Mouse (Mus musculus): ENCODE results near the gene Gm4559. TPM values are rescaled to one million over a fixed set of nuclear protein-coding genes. Genes with fewer than 3 reads are reported as not detected.
"Not testable (repeated sequence)": the region's sequence is repeated elsewhere in the genome, so short reads cannot be mapped to it uniquely, and the experiment has no call there.

The Gm4559 gene
- polyA plus RNA-seq, 1 experiment from 2014 or later, result not detected

DNA sequence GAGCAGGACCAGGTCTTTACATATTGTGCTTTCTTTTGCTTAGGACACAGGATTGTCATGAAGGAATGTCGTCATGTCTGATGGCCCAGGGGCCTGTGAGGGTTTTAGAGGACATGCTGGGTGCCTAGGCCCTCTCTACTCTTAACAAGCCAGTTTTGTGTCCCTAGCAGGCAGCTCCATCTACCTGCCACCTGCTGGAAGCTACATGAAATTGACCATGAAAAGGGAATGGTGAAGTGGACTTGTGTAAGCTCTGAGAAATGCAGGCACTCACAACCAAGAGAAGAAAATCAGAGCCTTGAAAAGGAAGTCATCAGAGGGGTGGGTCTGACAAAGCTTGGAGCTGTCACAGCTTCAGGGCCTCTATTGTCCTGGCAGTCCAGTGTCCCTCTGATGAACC lies 5.1 kb upstream of the Gm4559 start:
- 92% methylated on average over 1 of the region's 1 CpGs for WGBS
- H3K36me3 ChIP-seq (ENCODE audit: control insufficient read depth, insufficient read depth), result not testable (repeated sequence)
- TF ChIP-seq CTCF (IDR thresholded peaks at IDR 0.05; ENCODE audit: low read depth), result peak; percentile 52

DNA sequence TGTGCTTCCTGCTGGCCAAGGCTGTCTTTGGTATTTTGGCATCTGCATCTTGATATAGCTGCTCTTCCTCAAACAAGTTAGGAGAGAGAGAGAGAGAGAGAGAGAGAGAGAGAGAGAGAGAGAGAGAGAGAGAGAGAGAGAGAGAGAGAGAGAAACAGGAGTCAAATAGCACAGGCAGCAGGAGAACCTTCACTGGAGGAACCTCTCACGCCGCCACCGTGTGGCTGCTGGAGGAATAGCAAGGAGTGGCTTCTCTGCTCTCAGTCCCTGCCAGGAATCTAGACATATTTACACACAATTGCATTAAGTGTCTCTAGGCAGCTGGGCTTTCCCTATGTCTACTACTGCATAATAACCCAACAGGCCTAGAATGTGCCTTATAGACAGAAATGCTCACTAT lies 4.0 kb upstream of the Gm4559 start:
- ATAC-seq; H3K36me3 ChIP-seq (ENCODE audit: control insufficient read depth, insufficient read depth); H3K27ac ChIP-seq (ENCODE audit: low read depth, low read length); H3K4me3 ChIP-seq (ENCODE audit: low read depth, low read length); H3K9ac ChIP-seq (ENCODE audit: low read depth, low read length); H3K9me3 ChIP-seq (ENCODE audit: control insufficient read depth); H3K4me1 ChIP-seq (replicated peaks; ENCODE audit: control insufficient read depth, insufficient read depth, low read length); H3K27me3 ChIP-seq (replicated peaks; ENCODE audit: control insufficient read depth, insufficient read depth, low read length); H3K4me2 ChIP-seq (replicated peaks; ENCODE audit: low read depth): not testable (repeated sequence)
- 0% methylated on average over 3 of the region's 3 CpGs for WGBS
- TF ChIP-seq CTCF (IDR thresholded peaks at IDR 0.05; ENCODE audit: low read depth), result peak; percentile 75

More for the DNA sequence above, 5.1 kb upstream of the Gm4559 start:
- ATAC-seq; H3K9ac ChIP-seq (ENCODE audit: low read depth, low read length); H3K27ac ChIP-seq (ENCODE audit: low read depth, low read length); H3K27me3 ChIP-seq (replicated peaks; ENCODE audit: control insufficient read depth, insufficient read depth, low read length); H3K9me3 ChIP-seq (ENCODE audit: control insufficient read depth); H3K4me3 ChIP-seq (ENCODE audit: low read depth, low read length); H3K4me2 ChIP-seq (replicated peaks; ENCODE audit: low read depth); H3K4me1 ChIP-seq (replicated peaks; ENCODE audit: control insufficient read depth, insufficient read depth, low read length): not testable (repeated sequence)

DNA sequence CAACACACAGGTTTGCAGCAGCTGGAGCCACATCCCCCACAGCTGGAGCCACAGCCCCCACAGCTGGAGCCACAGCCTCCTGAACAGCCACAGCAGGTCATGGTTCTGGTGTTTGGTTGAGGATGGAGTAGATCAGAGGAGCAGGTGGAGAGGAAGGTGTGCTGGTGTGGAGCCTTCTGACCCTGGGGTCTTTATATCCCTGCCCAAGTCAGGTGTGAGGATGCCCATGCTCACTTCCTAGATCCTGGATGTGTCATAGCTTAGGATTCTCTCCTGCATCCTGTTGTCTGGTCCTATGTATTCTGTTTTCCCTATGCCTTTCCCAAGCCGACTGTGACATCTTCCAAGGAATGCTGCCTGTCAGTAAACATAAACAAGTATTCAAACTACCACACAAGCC lies 15.9 kb downstream of the Gm4559 start, which contains the start of gene Gm2431:
Gene Gm2431, minus strand, starts transcription at position 101 of the 400 bp plus-strand sequence.
- not testable (repeated sequence) for H3K4me3 ChIP-seq (ENCODE audit: low read depth, low read length); H3K4me2 ChIP-seq (replicated peaks; ENCODE audit: low read depth); H3K4me1 ChIP-seq (replicated peaks; ENCODE audit: control insufficient read depth, insufficient read depth, low read length); H3K27me3 ChIP-seq (replicated peaks; ENCODE audit: control insufficient read depth, insufficient read depth, low read length); H3K36me3 ChIP-seq (ENCODE audit: control insufficient read depth, insufficient read depth); H3K27ac ChIP-seq (ENCODE audit: low read depth, low read length); H3K9me3 ChIP-seq (ENCODE audit: control insufficient read depth); ATAC-seq; H3K9ac ChIP-seq (ENCODE audit: low read depth, low read length)
- 30% methylated on average over 1 of the region's 1 CpGs for WGBS

DNA sequence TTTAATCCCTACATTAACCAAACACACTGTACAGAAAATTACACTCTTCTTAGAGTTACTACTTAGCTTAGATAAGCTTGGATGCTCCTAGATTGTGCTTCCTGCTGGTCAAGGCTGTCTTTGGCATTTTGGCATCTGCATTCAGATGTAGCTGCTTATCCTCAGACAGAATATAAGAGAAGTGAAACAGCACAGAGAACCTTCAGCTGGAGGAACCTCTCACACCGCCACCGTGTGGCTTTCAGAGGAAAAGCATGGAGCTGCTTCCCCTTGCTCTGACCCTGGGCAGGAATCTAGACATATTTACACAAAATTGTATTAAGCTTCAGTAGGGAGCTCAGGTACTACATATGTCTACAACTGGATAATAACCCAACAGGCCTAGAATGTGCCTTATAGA lies 18.6 kb downstream of the Gm4559 start:
- Histone ChIP-seq H3K4me3 (ENCODE audit: low read depth, low read length) (no peak overlapping the region), H3K9me3 (ENCODE audit: control insufficient read depth) (no peaks in the 10 kb centered on the region), H3K4me2 (replicated peaks; ENCODE audit: low read depth) (no peak overlapping the region), H3K4me1 (replicated peaks; ENCODE audit: control insufficient read depth, insufficient read depth, low read length) (no peaks in the 10 kb centered on the region), H3K9ac (ENCODE audit: low read depth, low read length) (no peak overlapping the region), H3K36me3 (ENCODE audit: control insufficient read depth, insufficient read depth) (no peaks in the 10 kb centered on the region), H3K27ac (ENCODE audit: low read depth, low read length) (no peak overlapping the region), H3K27me3 (replicated peaks; ENCODE audit: control insufficient read depth, insufficient read depth, low read length) (0 out of 2 replicates have a peak, but pooled peaks cover 5% of the 10 kb centered on the region)
- no peak for ATAC-seq
- TF ChIP-seq CTCF (IDR thresholded peaks at IDR 0.05; ENCODE audit: low read depth), result peak; percentile 80
- 0% methylated on average over 2 of the region's 2 CpGs for WGBS

DNA sequence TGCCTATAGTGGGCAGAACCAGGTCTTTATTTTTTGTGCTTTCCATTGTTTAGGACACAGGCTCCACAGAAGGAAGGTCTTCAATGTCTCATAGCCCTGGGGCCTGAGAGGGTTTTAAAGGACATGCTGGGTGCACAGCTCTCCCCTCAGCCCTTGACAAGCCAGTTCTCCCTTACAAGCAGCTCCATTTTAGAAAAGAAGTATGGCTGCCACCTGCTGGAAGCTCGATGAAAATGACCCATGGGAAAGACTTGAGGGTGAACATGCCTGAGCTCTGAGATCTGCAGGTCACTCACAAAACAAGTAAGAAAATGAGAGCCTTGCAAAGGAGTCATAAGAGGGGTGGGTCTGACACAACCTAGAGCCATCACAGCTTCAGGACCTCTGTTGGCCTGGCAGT lies 24.3 kb downstream of the Gm4559 start:
- Histone ChIP-seq H3K36me3 (ENCODE audit: control insufficient read depth, insufficient read depth) (no peaks in the 10 kb centered on the region), H3K4me1 (replicated peaks; ENCODE audit: control insufficient read depth, insufficient read depth, low read length) (no peaks in the 10 kb centered on the region), H3K9me3 (ENCODE audit: control insufficient read depth) (no peaks in the 10 kb centered on the region), H3K4me3 (ENCODE audit: low read depth, low read length) (no peak overlapping the region), H3K27me3 (replicated peaks; ENCODE audit: control insufficient read depth, insufficient read depth, low read length) (0 out of 2 replicates have a peak, but pooled peaks cover 10% of the 10 kb centered on the region), H3K27ac (ENCODE audit: low read depth, low read length) (no peak overlapping the region), H3K4me2 (replicated peaks; ENCODE audit: low read depth) (no peak overlapping the region), H3K9ac (ENCODE audit: low read depth, low read length) (no peak overlapping the region)
- TF ChIP-seq CTCF (IDR thresholded peaks at IDR 0.05; ENCODE audit: low read depth), result peak; percentile 80
- no peak for ATAC-seq
- 0% methylated on average over 1 of the region's 1 CpGs for WGBS

DNA sequence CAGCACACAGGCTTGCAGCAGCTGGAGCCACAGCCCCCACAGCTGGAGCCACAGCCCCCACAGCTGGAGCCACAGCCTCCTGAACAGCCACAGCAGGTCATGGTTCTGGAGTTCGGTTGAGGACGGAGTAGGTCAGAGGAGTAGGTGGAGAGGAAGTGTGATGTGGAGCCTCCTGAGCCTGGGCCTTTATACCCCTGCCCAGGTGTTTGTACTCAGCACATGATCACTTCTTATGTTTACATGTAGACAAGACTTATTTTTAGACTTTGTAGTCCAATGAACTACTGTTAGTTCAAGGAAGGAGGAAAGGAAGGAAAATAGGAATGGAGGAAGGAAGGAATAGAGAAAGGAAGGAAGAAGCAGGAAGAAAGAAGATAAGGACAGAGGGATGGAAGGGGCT lies 33.2 kb downstream of the Gm4559 start, which contains the start of gene Gm40460:
Gene Gm40460, minus strand, starts transcription at position 101 of the 400 bp plus-strand sequence.
- no peak within 1 kb of the TSS for H3K9ac ChIP-seq (ENCODE audit: low read depth, low read length)
- H3K9me3 ChIP-seq (ENCODE audit: control insufficient read depth), result peaks cover 5% of the 10 kb centered on the region; the same call in 1 of the 2 replicates
- no peak for ATAC-seq
- H3K36me3 ChIP-seq (ENCODE audit: control insufficient read depth, insufficient read depth), result no peaks in the 10 kb centered on the region
- no peaks in the 10 kb centered on the region for H3K4me1 ChIP-seq (replicated peaks; ENCODE audit: control insufficient read depth, insufficient read depth, low read length)
- H3K27me3 ChIP-seq (replicated peaks; ENCODE audit: control insufficient read depth, insufficient read depth, low read length), result no peaks in the 10 kb centered on the region
- 55% methylated on average over 2 of the region's 2 CpGs for whole genome bisulfite sequencing
- TF ChIP-seq CTCF (IDR thresholded peaks at IDR 0.05; ENCODE audit: low read depth), result no peak
- no peak within 1 kb of the TSS for H3K27ac ChIP-seq (ENCODE audit: low read depth, low read length)
- H3K4me3 ChIP-seq (ENCODE audit: low read depth, low read length), result no peak within 1 kb of the TSS
- no peak within 1 kb of the TSS for H3K4me2 ChIP-seq (replicated peaks; ENCODE audit: low read depth)

DNA sequence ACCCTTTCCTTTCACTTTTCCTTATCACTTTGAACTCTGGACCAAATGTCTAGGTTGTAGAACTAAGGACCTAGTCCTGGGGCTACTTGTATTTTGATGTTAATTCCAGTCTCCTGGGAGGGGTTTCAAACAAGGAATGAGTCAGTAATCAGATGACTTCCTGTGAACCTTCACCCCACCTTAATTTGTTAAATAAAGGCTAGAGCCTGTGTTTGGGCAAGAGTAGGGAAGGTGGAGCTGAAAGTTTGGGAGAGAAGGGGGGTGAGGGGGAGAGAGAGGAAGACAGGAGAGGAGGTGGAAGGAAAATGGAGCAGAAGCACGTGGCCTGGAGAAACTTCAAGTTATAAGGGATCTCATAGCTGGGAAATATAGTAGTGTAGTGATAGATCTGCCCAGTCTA lies 42.6 kb downstream of the Gm4559 start:
- TF ChIP-seq CTCF (IDR thresholded peaks at IDR 0.05; ENCODE audit: low read depth), result no peak
- H3K36me3 ChIP-seq (ENCODE audit: control insufficient read depth, insufficient read depth), result no peaks in the 10 kb centered on the region
- no peak overlapping the region for H3K9ac ChIP-seq (ENCODE audit: low read depth, low read length)
- H3K4me1 ChIP-seq (replicated peaks; ENCODE audit: control insufficient read depth, insufficient read depth, low read length), result no peaks in the 10 kb centered on the region
- no peak overlapping the region for H3K4me2 ChIP-seq (replicated peaks; ENCODE audit: low read depth)
- H3K27ac ChIP-seq (ENCODE audit: low read depth, low read length), result no peak overlapping the region
- H3K4me3 ChIP-seq (ENCODE audit: low read depth, low read length), result no peak overlapping the region
- H3K27me3 ChIP-seq (replicated peaks; ENCODE audit: control insufficient read depth, insufficient read depth, low read length), result peaks cover 3% of the 10 kb centered on the region; the same call in 1 of the 2 replicates
- 23% methylated on average over 1 of the region's 1 CpGs for WGBS
- ATAC-seq, result peak; percentile 45
- peaks cover 5% of the 10 kb centered on the region; the same call in 1 of the 2 replicates for H3K9me3 ChIP-seq (ENCODE audit: control insufficient read depth)

DNA sequence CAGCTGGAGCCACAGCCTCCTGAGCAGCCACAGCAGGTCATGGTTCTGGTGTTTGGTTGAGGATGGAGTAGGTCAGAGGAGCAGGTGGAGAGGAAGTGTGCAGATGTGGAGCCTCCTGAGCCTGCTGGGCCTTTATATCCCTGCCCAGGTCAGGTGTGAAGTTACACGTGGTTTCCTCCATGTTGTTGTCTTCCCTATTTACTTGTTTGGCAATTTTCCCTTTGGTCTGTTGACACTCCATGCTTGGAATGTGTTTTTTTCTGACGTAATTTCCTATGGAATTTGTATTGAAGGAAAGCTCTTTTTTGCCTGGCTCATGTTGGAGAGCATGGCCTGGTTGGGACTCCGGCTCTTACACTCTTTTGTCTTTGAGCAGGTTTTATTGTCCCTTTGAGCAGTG lies 44.3 kb downstream of the Gm4559 start, which contains the start of gene Krtap5-5:
Gene Krtap5-5, minus strand, starts transcription at position 101 of the 400 bp plus-strand sequence.
- WGBS, result 61% methylated on average over 3 of the region's 3 CpGs
- not testable (repeated sequence) for H3K36me3 ChIP-seq (ENCODE audit: control insufficient read depth, insufficient read depth); H3K4me3 ChIP-seq (ENCODE audit: low read depth, low read length); H3K9me3 ChIP-seq (ENCODE audit: control insufficient read depth); H3K4me2 ChIP-seq (replicated peaks; ENCODE audit: low read depth); ATAC-seq; H3K27me3 ChIP-seq (replicated peaks; ENCODE audit: control insufficient read depth, insufficient read depth, low read length); H3K4me1 ChIP-seq (replicated peaks; ENCODE audit: control insufficient read depth, insufficient read depth, low read length); H3K27ac ChIP-seq (ENCODE audit: low read depth, low read length); H3K9ac ChIP-seq (ENCODE audit: low read depth, low read length)
